Mouse (Mus musculus) MEL (cell line): ENCODE results near the gene Ifi205. TPM values are rescaled to one million over a fixed set of nuclear protein-coding genes. Genes with fewer than 3 reads are reported as not detected.
"Not testable (repeated sequence)": the region's sequence is repeated elsewhere in the genome, so short reads cannot be mapped to it uniquely, and the experiment has no call there.

Source experiments
- DNase-seq: peaks from one replicate; pipeline ENCODE4 v3.0.0; 2011; ENCODE audit warnings: low read depth, low spot score
- H3K27ac ChIP-seq: 2 replicates; pipeline ENCODE4 v1.5.1; 2012; ENCODE audit warnings: low read depth, mild to moderate bottlenecking, control low read depth, low read length, moderate library complexity; ENCODE audit not compliant: control insufficient read depth
- H3K27me3 ChIP-seq, 2 experiments: fragments of 150-350 bp in 1 of 2; sonication (generic) in 1 of 2; 2 replicates each; pipeline ENCODE4 v1.6.1; 2012; ENCODE audit warnings: low read length in 2 of 2, mild to moderate bottlenecking in 2 of 2, improper control_type of control experiment in 1 of 2, moderate library complexity in 1 of 2; ENCODE audit not compliant: insufficient read depth in 2 of 2, control insufficient read depth in 1 of 2
- H3K36me3 ChIP-seq, 2 experiments: 2 replicates each; pipeline ENCODE4 v1.6.1; 2012 to 2014; ENCODE audit warnings: low read length in 2 of 2, improper control_type of control experiment in 1 of 2, inconsistent platforms in 1 of 2, mild to moderate bottlenecking in 1 of 2; ENCODE audit not compliant: insufficient read depth in 2 of 2, control insufficient read depth in 1 of 2
- H3K4me1 ChIP-seq, 2 experiments: fragments of 150-350 bp in 1 of 2; sonication (generic) in 1 of 2; 2 replicates each; pipeline ENCODE4 v1.6.1; 2012; ENCODE audit warnings: low read length in 2 of 2, improper control_type of control experiment in 1 of 2, mild to moderate bottlenecking in 1 of 2; ENCODE audit not compliant: insufficient read depth in 2 of 2, control insufficient read depth in 1 of 2
- H3K4me3 ChIP-seq, 2 experiments: fragments of 150-350 bp in 1 of 2; sonication (generic) in 1 of 2; 2 replicates each; pipeline ENCODE4 v1.5.1; 2012; ENCODE audit warnings: low read depth in 2 of 2, low read length in 2 of 2, mild to moderate bottlenecking in 2 of 2, moderate library complexity in 2 of 2, control low read depth in 1 of 2, improper control_type of control experiment in 1 of 2; ENCODE audit not compliant: control insufficient read depth in 1 of 2, insufficient read depth in 1 of 2
- H3K79me2 ChIP-seq: 2 replicates; pipeline ENCODE4 v1.6.1; 2012; ENCODE audit warnings: mild to moderate bottlenecking, low read length, moderate library complexity; ENCODE audit not compliant: control insufficient read depth, poor library complexity, insufficient read depth
- H3K9ac ChIP-seq: 2 replicates; pipeline ENCODE4 v1.6.1; 2012; ENCODE audit warnings: low read depth, mild to moderate bottlenecking, control low read depth, low read length, moderate library complexity; ENCODE audit not compliant: control insufficient read depth, poor library complexity, severe bottlenecking
- H3K9me3 ChIP-seq: fragments of 150-350 bp; sonication (generic); replicated peaks from 2 replicates; pipeline ENCODE4 v1.6.1; 2012; ENCODE audit warnings: mild to moderate bottlenecking, low read length, improper control_type of control experiment, moderate library complexity; ENCODE audit not compliant: insufficient read depth
- BHLHE40 ChIP-seq: IDR thresholded peaks from 2 replicates; pipeline ENCODE4 v1.6.1; 2012; ENCODE audit warnings: low read depth, mild to moderate bottlenecking, inconsistent platforms, low read length, improper control_type of control experiment, borderline replicate concordance
- CHD1 ChIP-seq: IDR thresholded peaks from 2 replicates; pipeline ENCODE4 v1.6.1; 2012; ENCODE audit warnings: low read depth, mild to moderate bottlenecking, inconsistent platforms, low read length, improper control_type of control experiment
- CHD2 ChIP-seq: IDR thresholded peaks from 2 replicates; pipeline ENCODE4 v1.6.1; 2011; ENCODE audit warnings: low read length, improper control_type of control experiment
- EP300 ChIP-seq, 2 experiments: IDR thresholded peaks; 2 replicates each; pipeline ENCODE4 v1.6.1; 2011; ENCODE audit warnings: improper control_type of control experiment in 2 of 2, low read length in 2 of 2, low read depth in 1 of 2, mild to moderate bottlenecking in 1 of 2
- ETS1 ChIP-seq: IDR thresholded peaks from 2 replicates; pipeline ENCODE4 v1.6.1; 2012; ENCODE audit warnings: low read depth, mild to moderate bottlenecking, inconsistent platforms, low read length, improper control_type of control experiment, moderate library complexity
- GABPA ChIP-seq: IDR thresholded peaks from 2 replicates; pipeline ENCODE4 v1.6.1; 2012; ENCODE audit warnings: low read depth, mild to moderate bottlenecking, inconsistent platforms, low read length, improper control_type of control experiment, moderate library complexity
- GATA1 ChIP-seq: IDR thresholded peaks from 2 replicates; pipeline ENCODE4 v1.6.1; 2011; ENCODE audit warnings: low read depth, low read length, improper control_type of control experiment
- HCFC1 ChIP-seq: IDR thresholded peaks from 2 replicates; pipeline ENCODE4 v1.6.1; 2012; ENCODE audit warnings: low read depth, mild to moderate bottlenecking, inconsistent platforms, low read length, improper control_type of control experiment, moderate library complexity
- KAT2A ChIP-seq: conservative IDR thresholded peaks from 2 replicates; pipeline ENCODE4 v1.6.1; 2012; ENCODE audit warnings: low read depth, low read length, improper control_type of control experiment, inconsistent platforms
- MAFK ChIP-seq: IDR thresholded peaks from 2 replicates; pipeline ENCODE4 v1.6.1; 2011; ENCODE audit warnings: low read depth, mild to moderate bottlenecking, low read length, improper control_type of control experiment, borderline replicate concordance
- MAX ChIP-seq: IDR thresholded peaks from 2 replicates; pipeline ENCODE4 v1.6.1; 2011; ENCODE audit warnings: low read length, improper control_type of control experiment
- MEF2A ChIP-seq: IDR thresholded peaks from 2 replicates; pipeline ENCODE4 v1.6.1; 2014; ENCODE audit warnings: low read depth, mild to moderate bottlenecking, inconsistent platforms, low read length, improper control_type of control experiment; ENCODE audit not compliant: poor library complexity, insufficient replicate concordance, severe bottlenecking; ENCODE audit errors: extremely low read depth
- MXI1 ChIP-seq: IDR thresholded peaks from 2 replicates; pipeline ENCODE4 v1.6.1; 2011; ENCODE audit warnings: mild to moderate bottlenecking, low read depth, low read length, improper control_type of control experiment
- MYB ChIP-seq: IDR thresholded peaks from 2 replicates; pipeline ENCODE4 v1.6.1; 2011; ENCODE audit warnings: mild to moderate bottlenecking, low read depth, low read length, improper control_type of control experiment
- NRF1 ChIP-seq: IDR thresholded peaks from 2 replicates; pipeline ENCODE4 v1.6.1; 2014; ENCODE audit warnings: low read depth, mild to moderate bottlenecking, inconsistent platforms, low read length, improper control_type of control experiment, moderate library complexity; ENCODE audit not compliant: poor library complexity, insufficient read depth, severe bottlenecking
- POLR2A ChIP-seq, 2 experiments: IDR thresholded peaks; 2 replicates each; pipeline ENCODE4 v1.6.1; 2011 to 2012; ENCODE audit warnings: low read length in 2 of 2, mild to moderate bottlenecking in 2 of 2, control low read depth in 1 of 2, improper control_type of control experiment in 1 of 2, low read depth in 1 of 2, moderate library complexity in 1 of 2; ENCODE audit not compliant: control insufficient read depth in 1 of 2, insufficient read depth in 1 of 2, poor library complexity in 1 of 2
- SIN3A ChIP-seq: IDR thresholded peaks from 2 replicates; pipeline ENCODE4 v1.6.1; 2012; ENCODE audit warnings: low read length, improper control_type of control experiment, inconsistent platforms
- SMC3 ChIP-seq: IDR thresholded peaks from 2 replicates; pipeline ENCODE4 v1.6.1; 2011; ENCODE audit warnings: low read depth, low read length, improper control_type of control experiment
- TAL1 ChIP-seq: IDR thresholded peaks from 2 replicates; pipeline ENCODE4 v1.6.1; 2012; ENCODE audit warnings: mild to moderate bottlenecking, inconsistent platforms, low read length, moderate library complexity, mixed read lengths
- TCF12 ChIP-seq: IDR thresholded peaks from 2 replicates; pipeline ENCODE4 v1.6.1; 2014; ENCODE audit warnings: low read depth, mild to moderate bottlenecking, inconsistent platforms, low read length, improper control_type of control experiment, moderate library complexity
- USF2 ChIP-seq, 2 experiments: IDR thresholded peaks; 2 replicates each; pipeline ENCODE4 v1.6.1; 2011 to 2012; ENCODE audit warnings: improper control_type of control experiment in 2 of 2, low read length in 2 of 2, borderline replicate concordance in 1 of 2, inconsistent platforms in 1 of 2, low read depth in 1 of 2, mild to moderate bottlenecking in 1 of 2; ENCODE audit not compliant: insufficient read depth in 1 of 2
- ZC3H11A ChIP-seq: IDR thresholded peaks from 2 replicates; pipeline ENCODE4 v1.6.1; 2012; ENCODE audit warnings: low read depth, mild to moderate bottlenecking, inconsistent platforms, low read length, improper control_type of control experiment
- polyA plus RNA-seq, 2 experiments: library from polyadenylated mRNA; stranded (reverse) in 1 of 2; unstranded in 1 of 2; fragments of >175 nt in 1 of 2; fragments of >200 nt in 1 of 2; gene quantifications; 2 replicates each; pipeline versions ENCODE4 v1.2.1 to v1.2.4; 2012; ENCODE audit warnings: low replicate concordance in 2 of 2, low read depth in 1 of 2; ENCODE audit not compliant: insufficient read length in 2 of 2, insufficient read depth in 1 of 2, missing spikeins in 1 of 2
- total RNA-seq: library from RNA; depleted of rRNA; stranded (reverse); fragments of 300-350 nt; gene quantifications from 2 replicates; pipeline ENCODE4 v1.2.3, GENCODE M21; 2012

The Ifi205 gene
- total and polyA plus RNA-seq, 3 experiments = not detected

DNA sequence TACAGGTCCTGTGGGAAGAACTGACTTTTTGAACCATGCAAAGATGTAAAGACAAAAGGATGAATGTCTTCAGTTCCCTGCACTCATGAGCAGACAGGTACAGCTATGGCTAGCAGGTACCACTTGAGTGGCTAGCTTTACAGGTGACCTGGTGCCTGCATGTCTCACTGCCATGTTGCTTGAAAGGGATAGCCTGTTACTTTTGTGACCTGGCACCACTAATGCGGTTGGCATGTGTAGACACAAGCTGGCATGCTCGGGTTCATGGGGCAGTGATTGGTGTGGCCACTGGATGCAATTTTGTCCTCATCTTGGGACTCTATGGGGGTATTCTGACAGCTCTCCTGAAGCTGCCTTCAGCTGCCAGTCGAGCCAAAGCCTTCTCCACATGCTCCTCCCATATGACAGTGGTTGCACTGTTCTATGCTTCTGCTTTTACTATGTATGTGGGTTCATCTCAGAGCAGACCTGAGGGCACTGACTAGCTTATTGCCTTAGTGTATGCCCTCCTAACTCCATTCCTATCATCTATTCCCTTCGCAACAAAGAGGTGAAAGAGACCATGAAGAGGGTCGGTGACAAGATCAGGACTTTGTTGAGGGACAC, 20.4 kb upstream of the Ifi205 start:
- Histone ChIP-seq H3K27me3 (no peaks in the 10 kb centered on the region), H3K79me2 (no peaks in the 10 kb centered on the region), H3K4me3 (no peak overlapping the region), H3K9me3 (no peaks in the 10 kb centered on the region), H3K27ac (no peak overlapping the region), H3K36me3 (no peaks in the 10 kb centered on the region), H3K4me1 (no peaks in the 10 kb centered on the region), H3K9ac (no peak overlapping the region)
- DNase-seq = no peak
- TF ChIP-seq SMC3 = no peak
- no peak for TF ChIP-seq HCFC1
- no peak for TF ChIP-seq MEF2A
- no peak for TF ChIP-seq TCF12

GRCm38 (mm10) chr1:174051515-174051914, 19.9 kb upstream of the Ifi205 start:
- Histone ChIP-seq H3K36me3 (no peaks in the 10 kb centered on the region), H3K4me3 (no peak overlapping the region), H3K9ac (no peak overlapping the region), H3K9me3 (no peaks in the 10 kb centered on the region), H3K27me3 (no peaks in the 10 kb centered on the region), H3K27ac (no peak overlapping the region), H3K79me2 (no peaks in the 10 kb centered on the region), H3K4me1 (no peaks in the 10 kb centered on the region)
- DNase-seq = no peak
- TF ChIP-seq BHLHE40 = no peak
- no peak for TF ChIP-seq MAX
- no peak for TF ChIP-seq GABPA
- TF ChIP-seq USF2 (IDR thresholded peaks at IDR 0.05; ENCODE audit: borderline replicate concordance in 1 of 2, insufficient read depth in 1 of 2, low read depth in 1 of 2, low read length in 2 of 2) = no peak
- TF ChIP-seq NRF1 = no peak
- TF ChIP-seq MAFK = no peak
- TF ChIP-seq TAL1 = no peak
- no peak for TF ChIP-seq MXI1

- Histone ChIP-seq H3K9me3 (no peaks in the 10 kb centered on the region), H3K36me3 (no peaks in the 10 kb centered on the region), H3K27me3 (no peaks in the 10 kb centered on the region), H3K27ac (no peak overlapping the region), H3K4me3 (no peak overlapping the region), H3K79me2 (no peaks in the 10 kb centered on the region), H3K4me1 (no peaks in the 10 kb centered on the region), H3K9ac (no peak overlapping the region)
- DNase-seq = no peak
- TF ChIP-seq HCFC1 = no peak
- TF ChIP-seq MXI1 = no peak
- TF ChIP-seq SIN3A = no peak
- no peak for TF ChIP-seq CHD1
- no peak for TF ChIP-seq GATA1
- no peak for TF ChIP-seq BHLHE40
- TF ChIP-seq ZC3H11A = no peak
- TF ChIP-seq CHD2 = no peak
- TF ChIP-seq EP300 (IDR thresholded peaks at IDR 0.05; ENCODE audit: low read depth in 1 of 2, low read length in 2 of 2) = no peak
- no peak for TF ChIP-seq POLR2A (IDR thresholded peaks at IDR 0.05; ENCODE audit: control insufficient read depth in 1 of 2, insufficient read depth in 1 of 2, low read depth in 1 of 2, low read length in 2 of 2, poor library complexity in 1 of 2)
- no peak for TF ChIP-seq TAL1
- no peak for TF ChIP-seq KAT2A
- TF ChIP-seq MYB = no peak
- TF ChIP-seq ETS1 = no peak
- no peak for TF ChIP-seq TCF12
Observed at GRCm38 (mm10) chr1:174050532-174050931, 18.9 kb upstream of the Ifi205 start.

- not testable (repeated sequence) for H3K36me3 ChIP-seq, H3K79me2 ChIP-seq, H3K27me3 ChIP-seq, H3K4me1 ChIP-seq, H3K4me3 ChIP-seq, H3K27ac ChIP-seq, H3K9me3 ChIP-seq, H3K9ac ChIP-seq
- DNase-seq = peak; percentile 6
Observed at GRCm38 (mm10) chr1:174049357-174049756, 17.7 kb upstream of the Ifi205 start.
